Mouse (Mus musculus): ENCODE results near the gene Rab8b. TPM values are rescaled to one million over a fixed set of nuclear protein-coding genes. Genes with fewer than 3 reads are reported as not detected.
"Not testable (repeated sequence)": the region's sequence is repeated elsewhere in the genome, so short reads cannot be mapped to it uniquely, and the experiment has no call there.

Rab8b gene
- polyA plus RNA-seq, 1 experiment from 2014 or later, result 39.7 TPM

DNA sequence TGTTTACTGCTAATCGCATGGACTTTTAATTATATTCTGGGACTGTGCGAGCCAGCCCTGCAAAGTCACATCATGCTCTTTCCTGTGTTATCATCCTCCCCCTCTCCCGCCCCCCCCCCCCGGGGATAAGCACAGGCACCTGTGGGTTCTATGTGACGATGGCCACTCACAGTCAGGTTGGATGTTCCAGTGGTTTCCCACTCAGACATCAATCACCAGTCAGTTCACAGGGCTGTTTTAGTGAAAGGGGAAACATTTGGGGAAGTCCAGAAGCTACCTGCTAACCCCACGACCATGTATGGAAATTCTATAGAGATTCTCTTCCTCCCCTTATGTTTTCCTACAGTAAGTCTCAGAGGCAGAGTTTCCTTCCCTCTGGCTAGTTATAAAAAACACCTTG is 21.6 kb downstream of the Rab8b start:
- no peaks in the 10 kb centered on the region for H3K36me3 ChIP-seq
- no peak overlapping the region for H3K9ac ChIP-seq (replicated peaks)
- H3K4me2 ChIP-seq (replicated peaks), result no peak overlapping the region
- ATAC-seq (replicated peaks), result no peak
- 0 out of 2 replicates have a peak, but pooled peaks cover 4% of the 10 kb centered on the region for H3K4me1 ChIP-seq
- 77% methylated on average over 6 of the region's 6 CpGs for WGBS
- H3K27me3 ChIP-seq, result no peaks in the 10 kb centered on the region
- H3K4me3 ChIP-seq, result no peak overlapping the region
- H3K9me3 ChIP-seq, result no peaks in the 10 kb centered on the region
- H3K27ac ChIP-seq (replicated peaks), result no peak overlapping the region

DNA sequence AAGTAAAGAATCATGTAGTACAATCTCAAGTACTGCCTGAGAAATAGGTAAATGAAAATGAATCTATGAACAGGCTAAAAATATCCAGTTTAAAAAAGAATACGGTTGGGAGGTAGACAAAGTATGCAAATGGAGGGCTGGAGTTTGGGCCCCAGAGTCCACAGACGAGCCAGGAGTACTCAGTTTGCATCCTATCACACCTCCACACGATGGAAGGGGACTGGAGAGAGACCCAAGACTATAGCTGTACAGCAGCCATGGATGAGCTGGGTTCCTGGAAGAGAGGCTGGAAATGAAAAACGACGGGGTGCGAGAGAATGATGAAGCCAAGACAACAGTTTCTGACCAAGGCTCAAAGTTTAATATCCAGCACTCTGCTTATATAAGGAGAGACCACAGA is 22.5 kb downstream of the Rab8b start:
- no peak for ATAC-seq (replicated peaks)
- H3K27me3 ChIP-seq, result no peaks in the 10 kb centered on the region
- no peak overlapping the region for H3K9ac ChIP-seq (replicated peaks)
- H3K36me3 ChIP-seq, result no peaks in the 10 kb centered on the region
- no peak overlapping the region for H3K27ac ChIP-seq (replicated peaks)
- no peak overlapping the region for H3K4me2 ChIP-seq (replicated peaks)
- no peaks in the 10 kb centered on the region for H3K9me3 ChIP-seq
- H3K4me1 ChIP-seq, result no peaks in the 10 kb centered on the region
- WGBS, result 61% methylated on average over 6 of the region's 6 CpGs
- H3K4me3 ChIP-seq, result no peak overlapping the region

DNA sequence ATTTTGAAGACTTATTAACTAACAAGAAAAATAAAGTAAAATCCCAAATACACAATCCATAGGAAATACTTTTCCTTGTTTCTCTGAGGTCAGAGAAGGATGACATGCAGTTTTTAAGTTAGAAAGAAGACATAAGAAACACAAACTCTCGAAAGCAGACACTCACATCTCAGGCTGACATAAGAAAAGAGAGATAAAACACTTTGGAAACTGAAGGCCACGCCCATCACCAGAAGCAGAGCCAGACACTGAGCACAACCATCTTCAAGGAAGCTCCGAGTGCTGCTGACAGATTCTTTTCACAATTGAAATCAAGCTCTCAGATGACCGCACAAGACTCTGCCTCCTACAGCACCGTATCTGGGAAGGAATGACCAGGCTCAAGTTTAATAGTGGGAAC is 23.5 kb downstream of the Rab8b start:
- H3K9ac ChIP-seq (replicated peaks), result no peak overlapping the region
- H3K36me3 ChIP-seq, result no peaks in the 10 kb centered on the region
- no peaks in the 10 kb centered on the region for H3K4me1 ChIP-seq
- no peak for ATAC-seq (replicated peaks)
- 76% methylated on average over 5 of the region's 5 CpGs for WGBS
- H3K27ac ChIP-seq (replicated peaks), result no peak overlapping the region
- H3K9me3 ChIP-seq, result no peaks in the 10 kb centered on the region
- H3K4me2 ChIP-seq (replicated peaks), result no peak overlapping the region
- H3K27me3 ChIP-seq, result no peaks in the 10 kb centered on the region
- H3K4me3 ChIP-seq, result no peak overlapping the region

DNA sequence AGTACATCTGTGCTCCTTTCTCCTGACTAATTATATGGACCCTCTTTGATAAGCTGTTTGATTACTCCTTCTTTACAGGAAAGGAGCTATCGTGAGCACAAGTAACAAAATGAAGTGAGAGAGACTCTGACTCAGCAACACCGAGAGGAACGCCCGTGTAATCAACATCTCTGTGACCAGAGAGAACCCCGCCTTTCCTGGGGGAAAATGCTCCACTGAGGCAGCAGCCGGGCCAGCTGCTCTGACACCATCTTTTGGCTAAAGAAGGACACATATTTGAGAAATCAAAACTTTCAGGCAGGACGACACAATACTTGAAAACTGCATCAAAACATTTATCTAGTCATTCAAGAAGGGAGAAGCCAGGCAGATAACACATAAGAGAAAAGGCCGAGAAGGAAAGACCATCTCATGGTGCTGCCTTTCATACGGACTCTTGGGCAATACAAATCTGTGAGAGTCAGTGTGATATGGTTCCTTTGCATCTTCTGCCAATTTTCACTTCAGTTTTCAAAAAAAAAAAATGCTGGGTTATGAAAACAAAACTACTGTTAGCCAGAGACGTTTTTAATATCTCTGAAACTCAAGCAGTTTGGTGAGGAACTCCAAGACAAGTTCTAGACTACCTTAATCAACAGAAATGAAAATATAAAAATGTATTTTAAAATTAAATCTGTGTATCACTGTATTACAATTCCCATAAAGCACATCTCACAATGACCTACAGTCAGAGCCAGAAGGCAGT is 24.3 kb downstream of the Rab8b start:
- H3K9me3 ChIP-seq, result no peaks in the 10 kb centered on the region
- no peaks in the 10 kb centered on the region for H3K27me3 ChIP-seq
- no peak overlapping the region for H3K27ac ChIP-seq (replicated peaks)
- no peaks in the 10 kb centered on the region for H3K4me1 ChIP-seq
- H3K36me3 ChIP-seq, result no peaks in the 10 kb centered on the region
- no peak overlapping the region for H3K4me2 ChIP-seq (replicated peaks)
- no peak overlapping the region for H3K9ac ChIP-seq (replicated peaks)
- WGBS, result 76% methylated on average over 10 of the region's 10 CpGs
- no peak overlapping the region for H3K4me3 ChIP-seq
- ATAC-seq (replicated peaks), result no peak

DNA sequence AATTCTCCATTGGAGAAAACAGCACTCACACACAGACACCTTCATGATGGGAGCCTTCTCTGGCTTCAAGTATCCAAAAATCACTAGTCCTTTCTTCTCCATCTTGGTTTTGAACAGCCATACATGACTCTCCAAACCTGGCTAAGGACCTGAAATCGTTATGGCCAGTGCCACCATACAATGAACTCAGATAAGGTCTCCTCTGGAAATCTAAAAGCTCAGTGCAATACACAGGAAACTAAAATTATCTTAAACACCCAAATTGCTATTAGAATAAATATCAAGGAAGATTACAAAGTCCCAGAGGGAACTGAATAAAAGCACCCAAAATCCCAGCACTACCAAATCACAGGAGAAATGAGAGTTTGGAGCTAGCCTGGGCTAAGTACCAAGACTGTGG is 25.1 kb downstream of the Rab8b start:
- Histone ChIP-seq H3K9ac (replicated peaks) (no peak overlapping the region), H3K27me3 (no peaks in the 10 kb centered on the region), H3K4me2 (replicated peaks) (no peak overlapping the region), H3K27ac (replicated peaks) (no peak overlapping the region), H3K9me3 (no peaks in the 10 kb centered on the region), H3K4me3 (no peak overlapping the region), H3K36me3 (no peaks in the 10 kb centered on the region), H3K4me1 (no peaks in the 10 kb centered on the region)
- ATAC-seq (replicated peaks), result no peak
- WGBS, result 85% methylated on average over 1 of the region's 1 CpGs

DNA sequence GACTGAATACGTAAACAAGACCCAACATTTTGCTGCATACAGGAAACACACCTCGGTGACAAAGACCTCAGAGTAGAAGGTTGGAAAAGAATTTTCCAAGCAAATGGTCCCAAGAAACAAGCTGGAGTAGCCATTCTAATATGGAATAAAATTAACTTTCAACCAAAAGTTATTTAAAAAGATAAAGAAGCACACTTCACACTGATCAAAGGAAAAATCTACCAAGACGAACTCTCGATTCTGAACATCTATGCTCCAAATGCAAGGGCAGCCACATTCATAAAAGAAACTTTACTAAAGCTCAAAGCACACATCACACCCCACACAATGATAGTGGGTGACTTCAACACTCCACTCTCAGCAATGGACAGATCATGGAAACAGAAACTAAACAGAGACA is 27.0 kb downstream of the Rab8b start:
- H3K27me3 ChIP-seq; H3K9me3 ChIP-seq; H3K4me2 ChIP-seq (replicated peaks); H3K4me3 ChIP-seq; H3K9ac ChIP-seq (replicated peaks); ATAC-seq (replicated peaks); H3K36me3 ChIP-seq; H3K27ac ChIP-seq (replicated peaks): not testable (repeated sequence)
- 96% methylated on average over 4 of the region's 4 CpGs for WGBS
- peaks cover 14% of the 10 kb centered on the region for H3K4me1 ChIP-seq

DNA sequence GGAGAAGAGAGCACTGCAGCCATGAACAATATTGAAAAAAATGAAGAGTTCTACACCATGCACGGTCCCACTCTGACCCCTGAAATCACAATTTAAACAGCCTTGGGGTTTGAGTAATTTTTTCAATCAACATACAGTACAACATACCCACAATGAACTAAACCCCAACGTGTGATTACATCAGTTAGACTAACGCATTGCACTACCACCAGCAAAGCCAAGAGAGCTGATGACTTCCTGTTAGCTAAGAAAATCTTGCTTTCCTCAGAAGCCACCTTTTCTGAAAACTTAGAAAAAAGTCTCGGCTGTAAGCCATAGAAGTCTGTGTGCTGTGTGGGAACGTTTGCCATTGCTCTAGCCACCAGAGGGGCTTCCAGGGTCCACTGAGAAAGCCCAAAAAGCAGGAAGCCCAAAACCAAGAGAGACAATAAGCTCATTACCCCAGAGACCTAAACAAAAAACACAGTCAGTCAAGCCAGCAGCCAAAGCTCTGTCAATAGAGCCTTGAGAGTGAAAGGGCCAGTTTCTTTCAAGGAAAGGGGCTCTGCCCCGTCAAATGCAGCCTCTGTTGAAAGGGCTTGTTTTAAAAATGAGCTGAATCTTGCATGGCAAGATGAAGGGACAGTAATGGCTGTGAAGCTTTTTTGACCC is 31.4 kb downstream of the Rab8b start:
- H3K9me3 ChIP-seq, result no peaks in the 10 kb centered on the region
- no peaks in the 10 kb centered on the region for H3K36me3 ChIP-seq
- H3K9ac ChIP-seq (replicated peaks), result no peak overlapping the region
- ATAC-seq (replicated peaks), result no peak
- peak overlapping the region; percentile 27 for H3K27ac ChIP-seq (replicated peaks)
- H3K4me1 ChIP-seq, result peaks cover 20% of the 10 kb centered on the region
- H3K27me3 ChIP-seq, result no peaks in the 10 kb centered on the region
- no peak overlapping the region for H3K4me2 ChIP-seq (replicated peaks)
- WGBS, result 15% methylated on average over 6 of the region's 6 CpGs
- no peak overlapping the region for H3K4me3 ChIP-seq

DNA sequence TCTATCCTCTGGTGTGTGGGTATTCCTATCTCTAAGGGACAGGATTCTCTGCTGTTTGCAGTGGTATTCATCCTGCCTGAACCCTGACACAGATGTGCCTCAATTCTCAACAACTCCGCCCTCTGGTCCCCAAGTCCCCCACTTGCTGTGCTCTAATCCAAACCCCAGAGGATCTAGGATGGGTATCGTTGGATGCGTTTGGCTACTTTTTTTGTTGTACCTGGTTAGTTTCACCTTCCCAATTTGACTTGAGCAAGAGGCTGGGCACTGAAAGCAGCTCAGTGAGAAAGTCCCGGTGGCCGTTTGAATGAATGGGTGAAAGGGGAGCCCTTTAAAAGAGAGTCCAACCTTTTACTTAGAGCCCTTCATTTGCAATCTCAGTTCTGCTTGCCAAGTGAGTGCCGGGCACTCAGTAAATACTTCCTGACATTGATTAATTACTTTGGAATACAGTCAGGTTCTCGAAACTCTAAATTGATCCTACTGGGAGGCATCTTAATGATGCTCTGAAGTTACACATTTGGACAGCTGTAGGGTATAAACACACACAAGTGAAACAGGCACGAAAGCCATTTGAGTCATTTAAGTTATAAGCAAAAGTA is 32.1 kb downstream of the Rab8b start:
- no peak overlapping the region for H3K4me2 ChIP-seq (replicated peaks)
- no peak overlapping the region for H3K9ac ChIP-seq (replicated peaks)
- no peak for ATAC-seq (replicated peaks)
- 22% methylated on average over 8 of the region's 8 CpGs for WGBS
- H3K36me3 ChIP-seq, result no peaks in the 10 kb centered on the region
- H3K27me3 ChIP-seq, result no peaks in the 10 kb centered on the region
- H3K27ac ChIP-seq (replicated peaks), result no peak overlapping the region
- peaks cover 20% of the 10 kb centered on the region for H3K4me1 ChIP-seq
- no peaks in the 10 kb centered on the region for H3K9me3 ChIP-seq
- no peak overlapping the region for H3K4me3 ChIP-seq

DNA sequence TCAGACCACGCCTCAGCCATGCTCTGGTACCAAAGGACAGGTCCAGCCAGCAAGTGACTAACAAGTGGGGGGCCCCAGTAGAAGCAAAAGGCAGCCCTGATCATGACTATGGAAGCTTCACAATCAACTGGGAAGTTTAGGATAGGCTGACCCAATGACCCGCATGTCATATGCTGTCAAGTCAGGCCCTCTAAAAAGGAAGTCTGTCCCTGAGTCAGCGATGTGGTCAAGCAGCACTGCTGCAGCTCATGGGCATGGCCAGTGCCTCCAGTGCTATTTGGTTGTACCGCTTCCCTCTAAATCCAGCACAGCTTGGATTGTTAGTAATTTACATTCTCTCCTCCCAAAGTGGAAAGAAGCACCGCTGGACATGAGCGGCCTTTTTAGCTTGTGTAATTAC is 32.7 kb downstream of the Rab8b start:
- Histone ChIP-seq H3K9ac (replicated peaks) (no peak overlapping the region), H3K36me3 (no peaks in the 10 kb centered on the region), H3K27ac (replicated peaks) (no peak overlapping the region), H3K9me3 (no peaks in the 10 kb centered on the region), H3K4me1 (peaks cover 20% of the 10 kb centered on the region), H3K4me3 (no peak overlapping the region), H3K27me3 (no peaks in the 10 kb centered on the region), H3K4me2 (replicated peaks) (no peak overlapping the region)
- ATAC-seq (replicated peaks), result no peak
- 77% methylated on average over 6 of the region's 6 CpGs for WGBS

DNA sequence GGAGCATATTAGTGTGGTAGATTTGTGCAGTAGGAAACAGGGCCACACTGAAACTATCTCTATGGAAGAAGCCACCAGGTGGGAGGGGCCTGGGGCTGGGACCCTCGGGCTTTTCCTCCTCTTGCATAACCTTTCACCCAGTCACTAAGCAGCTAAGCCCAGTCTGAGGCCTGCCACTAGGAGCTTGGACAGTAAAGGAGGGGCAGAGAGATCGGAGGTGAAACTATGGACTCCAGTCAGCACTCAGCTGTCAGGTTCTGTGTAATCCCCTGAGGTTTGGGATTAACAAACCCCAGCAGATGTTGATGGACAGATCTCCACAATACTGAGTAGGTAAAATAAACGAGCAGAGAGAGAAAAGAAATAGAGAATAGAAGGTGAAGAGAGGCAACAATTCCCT is 33.1 kb downstream of the Rab8b start:
- no peak overlapping the region for H3K9ac ChIP-seq (replicated peaks)
- no peaks in the 10 kb centered on the region for H3K9me3 ChIP-seq
- no peak overlapping the region for H3K27ac ChIP-seq (replicated peaks)
- H3K27me3 ChIP-seq, result no peaks in the 10 kb centered on the region
- H3K36me3 ChIP-seq, result no peaks in the 10 kb centered on the region
- no peak overlapping the region for H3K4me3 ChIP-seq
- ATAC-seq (replicated peaks), result no peak
- peaks cover 20% of the 10 kb centered on the region for H3K4me1 ChIP-seq
- WGBS, result 28% methylated on average over 3 of the region's 3 CpGs
- H3K4me2 ChIP-seq (replicated peaks), result no peak overlapping the region

DNA sequence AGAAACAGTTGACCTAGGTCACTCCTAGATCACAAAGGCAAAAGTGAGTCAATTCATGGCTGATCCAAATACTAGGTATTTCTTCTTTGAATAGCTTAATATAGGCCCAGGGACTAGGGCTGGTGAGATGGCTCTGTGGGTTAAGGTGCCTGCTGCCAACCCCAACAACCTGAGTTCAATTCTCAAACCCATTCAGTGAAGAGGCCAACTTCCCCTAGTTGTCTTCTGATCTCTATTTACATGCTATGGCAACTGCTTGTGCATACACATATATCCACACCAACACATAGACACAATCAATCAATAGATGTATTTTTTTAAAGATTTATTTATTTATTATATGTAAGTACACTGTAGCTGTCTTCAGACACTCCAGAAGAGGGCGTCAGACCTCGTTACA is 34.9 kb downstream of the Rab8b start:
- 84% methylated on average over 2 of the region's 2 CpGs for WGBS
- Histone ChIP-seq H3K4me3 (no peak overlapping the region), H3K27ac (replicated peaks) (no peak overlapping the region), H3K4me2 (replicated peaks) (no peak overlapping the region), H3K27me3 (no peaks in the 10 kb centered on the region), H3K9ac (replicated peaks) (no peak overlapping the region), H3K9me3 (no peaks in the 10 kb centered on the region), H3K36me3 (no peaks in the 10 kb centered on the region), H3K4me1 (peaks cover 36% of the 10 kb centered on the region)
- no peak for ATAC-seq (replicated peaks)

DNA sequence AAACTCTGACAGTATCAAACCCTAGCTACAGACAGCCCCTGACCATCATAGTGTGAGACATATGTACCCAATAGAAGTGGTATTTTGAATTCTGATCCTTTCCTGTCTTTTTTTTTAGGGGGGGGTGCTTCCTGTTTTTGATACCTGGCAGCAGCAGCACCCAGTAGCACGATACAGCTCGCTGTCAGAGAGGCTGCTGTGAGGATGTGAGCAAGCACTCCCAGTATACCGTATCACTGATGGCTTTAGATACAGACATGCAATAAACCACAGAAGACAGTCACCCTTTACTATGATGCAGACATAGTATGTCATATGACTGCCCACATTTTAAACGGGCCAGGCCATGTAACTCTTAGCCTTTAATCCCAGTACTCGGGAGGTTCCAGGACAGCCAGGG is 36.0 kb downstream of the Rab8b start:
- H3K9me3 ChIP-seq, result no peaks in the 10 kb centered on the region
- H3K27me3 ChIP-seq, result no peaks in the 10 kb centered on the region
- H3K9ac ChIP-seq (replicated peaks), result no peak overlapping the region
- H3K4me3 ChIP-seq, result no peak overlapping the region
- H3K4me1 ChIP-seq, result peaks cover 33% of the 10 kb centered on the region
- no peak overlapping the region for H3K4me2 ChIP-seq (replicated peaks)
- 86% methylated on average over 5 of the region's 5 CpGs for WGBS
- ATAC-seq (replicated peaks), result no peak
- H3K36me3 ChIP-seq, result no peaks in the 10 kb centered on the region
- no peak overlapping the region for H3K27ac ChIP-seq (replicated peaks)

All from forebrain, embryonic 15.5 days (tissue).